Mouse (Mus musculus) liver, embryonic 14.5 days (tissue): ENCODE data around the gene Urah.

Source experiments
- CTCF ChIP-seq: IDR thresholded peaks from 2 replicates; pipeline ENCODE4 v1.5.1; 2016; ENCODE audit warnings: antibody characterized with exemption, low read depth, control low read depth
- EP300 ChIP-seq: IDR thresholded peaks from 2 replicates; pipeline ENCODE4 v1.6.1; 2016; ENCODE audit warnings: antibody characterized with exemption, low read depth

- no peak for TF ChIP-seq CTCF
- no peak for TF ChIP-seq EP300
Observed at GRCm38 (mm10) chr7:140846676-140847075, 11.9 kb downstream of the Urah start.
